Mouse (Mus musculus) forebrain, embryonic 15.5 days (tissue): ENCODE measurements around the gene Gm45062. TPM values are rescaled to one million over a fixed set of nuclear protein-coding genes. Genes with fewer than 3 reads are reported as not detected.

Experiments used
- ATAC-seq: fragments of 200-750 bp; cut with Nextera tagmentation; replicated peaks from 2 replicates; pipeline ENCODE4 v1.8.0; 2017; ENCODE audit warnings: mild to moderate bottlenecking, moderate TSS enrichment, moderate library complexity
- H3K27ac ChIP-seq: fragments of 300-500 bp; sonication (generic); replicated peaks from 2 replicates; pipeline ENCODE4 v1.5.1; 2015; ENCODE audit warnings: mild to moderate bottlenecking, inconsistent platforms
- H3K27me3 ChIP-seq: fragments of 300-500 bp; sonication (generic); 2 replicates; pipeline ENCODE4 v1.6.1; 2015; ENCODE audit warnings: inconsistent platforms
- H3K36me3 ChIP-seq: fragments of 300-500 bp; sonication (generic); 2 replicates; pipeline ENCODE4 v1.6.1; 2015; ENCODE audit warnings: mild to moderate bottlenecking, inconsistent platforms
- H3K4me1 ChIP-seq: fragments of 300-500 bp; sonication (generic); 2 replicates; pipeline ENCODE4 v1.6.1; 2015; ENCODE audit warnings: inconsistent platforms
- H3K4me2 ChIP-seq: fragments of 300-500 bp; sonication (generic); replicated peaks from 2 replicates; pipeline ENCODE4 v1.6.1; 2015; ENCODE audit warnings: mild to moderate bottlenecking, inconsistent platforms
- H3K4me3 ChIP-seq: fragments of 300-500 bp; sonication (generic); 2 replicates; pipeline ENCODE4 v1.5.1; 2015; ENCODE audit warnings: mild to moderate bottlenecking, inconsistent platforms
- H3K9ac ChIP-seq: fragments of 300-500 bp; sonication (generic); replicated peaks from 2 replicates; pipeline ENCODE4 v1.6.1; 2015; ENCODE audit warnings: mild to moderate bottlenecking, inconsistent platforms
- H3K9me3 ChIP-seq: fragments of 300-500 bp; sonication (generic); 2 replicates; pipeline ENCODE4 v1.6.1; 2016; ENCODE audit warnings: inconsistent platforms
- WGBS: fragments of 180-500 bp; shearing (Covaris S2); methylation state at CpG from one replicate; pipeline ENCODE4 v1.1.7; 2015; ENCODE audit warnings: mixed read lengths; 5-methylcytosine and 5-hydroxymethylcytosine counted together
- polyA plus RNA-seq: library from polyadenylated mRNA; unstranded; fragments of >200 nt; fragmentation: Nextera tagmentation; extraction: Ambion mirVana; gene quantifications from 2 replicates; pipeline ENCODE4 v1.2.1, GENCODE M21; 2015

The Gm45062 gene
- polyA plus RNA-seq, 1 experiment from 2014 or later, result 21.8 TPM

DNA sequence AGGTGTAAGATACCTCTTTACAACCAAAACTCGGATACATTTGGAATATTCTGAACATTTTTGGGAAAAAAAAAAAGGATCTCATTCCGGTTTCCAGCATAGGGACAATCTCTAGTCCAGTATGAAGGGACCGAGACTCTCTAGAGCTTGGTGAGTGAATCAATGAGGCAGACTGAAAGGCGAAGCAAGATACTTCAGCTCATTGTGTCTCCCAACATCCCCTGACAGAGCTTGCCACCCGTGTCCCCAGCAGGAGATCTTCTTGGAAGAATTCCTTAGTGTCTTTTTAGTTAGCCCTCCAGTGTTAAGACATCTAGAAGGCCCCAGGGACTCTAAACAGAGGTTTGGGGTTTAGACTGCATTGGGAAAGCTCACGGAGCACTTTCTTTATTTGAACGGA lies 230.0 kb downstream of the Gm45062 start:
- Histone ChIP-seq H3K27me3 (no peaks in the 10 kb centered on the region), H3K4me3 (no peak overlapping the region), H3K36me3 (no peaks in the 10 kb centered on the region), H3K4me2 (no peak overlapping the region), H3K4me1 (peaks cover 14% of the 10 kb centered on the region), H3K27ac (no peak overlapping the region), H3K9me3 (no peaks in the 10 kb centered on the region), H3K9ac (no peak overlapping the region)
- ATAC-seq, result no peak
- WGBS, result 69% methylated on average over 7 of the region's 7 CpGs

DNA sequence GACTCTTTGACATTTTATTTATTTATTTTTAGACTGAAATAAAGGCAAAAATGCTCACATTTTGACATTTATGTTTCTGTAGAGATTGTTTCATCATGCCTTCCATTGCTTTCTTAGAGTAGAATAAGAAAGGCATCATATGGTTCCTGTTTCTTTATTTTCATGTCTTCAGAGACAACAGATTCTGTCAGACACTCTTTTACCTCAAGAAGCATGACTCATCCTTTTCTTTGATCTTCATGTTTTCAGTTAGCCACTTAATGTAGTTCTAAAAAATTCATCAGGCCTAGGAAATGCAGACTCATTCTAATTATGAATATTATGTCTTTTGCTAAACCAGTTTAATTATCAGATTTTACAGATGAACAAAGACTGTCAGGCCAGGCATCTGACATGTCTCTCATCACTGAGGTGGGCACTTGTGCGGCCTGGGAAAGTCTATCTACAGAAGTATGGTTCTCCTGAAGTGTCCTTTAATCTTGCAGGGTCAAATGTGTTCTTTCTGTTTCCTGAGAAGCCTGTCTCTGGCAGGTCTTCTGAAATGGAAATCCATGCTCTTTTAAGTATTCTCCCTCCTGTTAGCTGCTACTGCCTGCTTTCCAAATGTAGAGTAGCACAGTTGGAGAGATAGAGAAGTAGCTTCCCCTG lies 230.8 kb downstream of the Gm45062 start:
- 92% methylated on average over 1 of the region's 1 CpGs for WGBS
- H3K9ac ChIP-seq, result no peak overlapping the region
- no peak overlapping the region for H3K4me3 ChIP-seq
- H3K4me1 ChIP-seq, result peaks cover 14% of the 10 kb centered on the region
- H3K27me3 ChIP-seq, result no peaks in the 10 kb centered on the region
- no peak overlapping the region for H3K4me2 ChIP-seq
- no peaks in the 10 kb centered on the region for H3K36me3 ChIP-seq
- no peaks in the 10 kb centered on the region for H3K9me3 ChIP-seq
- ATAC-seq, result no peak
- H3K27ac ChIP-seq, result no peak overlapping the region

GRCm38 (mm10) chr6:8492248-8492647 lies 233.0 kb downstream of the Gm45062 start:
- Histone ChIP-seq H3K4me2 (no peak overlapping the region), H3K9ac (no peak overlapping the region), H3K4me3 (no peak overlapping the region), H3K9me3 (no peaks in the 10 kb centered on the region), H3K36me3 (no peaks in the 10 kb centered on the region), H3K27ac (no peak overlapping the region), H3K27me3 (no peaks in the 10 kb centered on the region), H3K4me1 (peaks cover 5% of the 10 kb centered on the region)
- WGBS, result 96% methylated on average over 3 of the region's 3 CpGs
- no peak for ATAC-seq

- no peak overlapping the region for H3K9ac ChIP-seq
- H3K4me3 ChIP-seq, result no peak overlapping the region
- ATAC-seq, result no peak
- WGBS, result 87% methylated on average over 5 of the region's 5 CpGs
- no peaks in the 10 kb centered on the region for H3K4me1 ChIP-seq
- no peaks in the 10 kb centered on the region for H3K27me3 ChIP-seq
- H3K27ac ChIP-seq, result no peak overlapping the region
- no peaks in the 10 kb centered on the region for H3K36me3 ChIP-seq
- H3K9me3 ChIP-seq, result no peaks in the 10 kb centered on the region
- H3K4me2 ChIP-seq, result no peak overlapping the region
Observed at GRCm38 (mm10) chr6:8495109-8495826, 236.0 kb downstream of the Gm45062 start.

GRCm38 (mm10) chr6:8495827-8496222 lies 236.6 kb downstream of the Gm45062 start:
- H3K4me3 ChIP-seq, result no peak overlapping the region
- H3K9ac ChIP-seq, result no peak overlapping the region
- H3K9me3 ChIP-seq, result no peaks in the 10 kb centered on the region
- H3K4me1 ChIP-seq, result no peaks in the 10 kb centered on the region
- H3K27ac ChIP-seq, result no peak overlapping the region
- no peaks in the 10 kb centered on the region for H3K27me3 ChIP-seq
- H3K36me3 ChIP-seq, result no peaks in the 10 kb centered on the region
- no peak overlapping the region for H3K4me2 ChIP-seq
- 78% methylated on average over 4 of the region's 4 CpGs for WGBS
- ATAC-seq, result no peak

- Histone ChIP-seq H3K9me3 (no peaks in the 10 kb centered on the region), H3K4me2 (no peak overlapping the region), H3K9ac (no peak overlapping the region), H3K36me3 (no peaks in the 10 kb centered on the region), H3K4me1 (no peaks in the 10 kb centered on the region), H3K27ac (no peak overlapping the region), H3K4me3 (no peak overlapping the region), H3K27me3 (no peaks in the 10 kb centered on the region)
- WGBS, result 78% methylated on average over 6 of the region's 6 CpGs
- ATAC-seq, result no peak
Observed at GRCm38 (mm10) chr6:8497234-8497867, 238.1 kb downstream of the Gm45062 start.

DNA sequence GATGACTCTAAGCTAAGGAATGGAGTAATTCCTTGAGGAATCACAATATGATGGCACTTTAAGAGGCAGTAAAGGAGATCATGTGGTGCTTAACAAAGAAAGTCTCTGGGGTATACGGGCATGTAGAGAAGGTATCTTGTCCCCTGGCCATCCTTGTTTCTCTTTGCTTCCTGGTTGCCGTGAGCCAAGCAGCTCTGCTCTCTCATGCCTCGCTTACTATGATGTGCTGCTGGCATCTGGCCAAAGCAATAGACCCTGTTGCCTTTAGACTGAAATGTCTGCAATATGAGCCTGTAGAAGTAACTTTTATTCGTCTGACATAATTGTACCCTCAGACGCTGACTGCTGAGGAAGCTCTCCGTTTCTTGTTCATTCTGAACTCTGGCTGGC lies 238.6 kb downstream of the Gm45062 start:
- 56% methylated on average over 6 of the region's 6 CpGs for WGBS
- Histone ChIP-seq H3K27me3 (no peaks in the 10 kb centered on the region), H3K4me1 (no peaks in the 10 kb centered on the region), H3K36me3 (no peaks in the 10 kb centered on the region), H3K9ac (no peak overlapping the region), H3K27ac (no peak overlapping the region), H3K4me3 (no peak overlapping the region), H3K4me2 (no peak overlapping the region), H3K9me3 (no peaks in the 10 kb centered on the region)
- no peak for ATAC-seq

GRCm38 (mm10) chr6:8498961-8499360 lies 239.7 kb downstream of the Gm45062 start:
- Histone ChIP-seq H3K27me3 (no peaks in the 10 kb centered on the region), H3K4me3 (no peak overlapping the region), H3K27ac (no peak overlapping the region), H3K9ac (no peak overlapping the region), H3K4me2 (no peak overlapping the region), H3K36me3 (no peaks in the 10 kb centered on the region), H3K4me1 (no peaks in the 10 kb centered on the region), H3K9me3 (no peaks in the 10 kb centered on the region)
- WGBS, result 88% methylated on average over 3 of the region's 3 CpGs
- no peak for ATAC-seq

DNA sequence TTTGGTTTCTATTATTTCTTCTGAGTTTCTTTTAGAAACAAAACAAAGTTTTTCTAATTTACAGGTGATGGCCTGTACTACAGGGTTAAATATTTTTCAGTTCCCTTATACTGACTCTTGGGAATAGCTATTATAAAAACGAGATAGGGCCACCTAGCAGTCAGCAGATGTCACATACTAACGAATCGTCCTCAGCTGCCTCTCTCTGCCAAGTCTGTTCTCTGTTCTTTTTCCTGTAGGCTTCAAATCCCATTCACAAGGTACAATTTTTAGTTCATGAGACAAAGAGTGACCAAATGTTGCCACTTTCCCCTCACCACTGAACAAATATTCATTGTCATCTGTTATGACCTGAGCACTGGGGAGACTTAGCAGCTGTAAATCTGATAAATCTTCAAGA lies 244.7 kb downstream of the Gm45062 start:
- WGBS, result 13% methylated on average over 3 of the region's 3 CpGs
- H3K9me3 ChIP-seq, result no peaks in the 10 kb centered on the region

GRCm38 (mm10) chr6:8504521-8505228 lies 245.4 kb downstream of the Gm45062 start:
- ATAC-seq, result no peak
- WGBS, result 87% methylated on average over 6 of the region's 6 CpGs
- H3K9me3 ChIP-seq, result no peaks in the 10 kb centered on the region

More for the DNA sequence above, 244.7 kb downstream of the Gm45062 start:
- no peak overlapping the region for H3K9ac ChIP-seq
- no peaks in the 10 kb centered on the region for H3K27me3 ChIP-seq
- H3K27ac ChIP-seq, result no peak overlapping the region
- peaks cover 5% of the 10 kb centered on the region; the same call in 1 of the 2 replicates for H3K4me1 ChIP-seq
- no peak overlapping the region for H3K4me2 ChIP-seq
- no peak overlapping the region for H3K4me3 ChIP-seq
- H3K36me3 ChIP-seq, result no peaks in the 10 kb centered on the region
- no peak for ATAC-seq

GRCm38 (mm10) chr6:8506631-8507030 lies 247.4 kb downstream of the Gm45062 start:
- H3K36me3 ChIP-seq, result no peaks in the 10 kb centered on the region
- H3K4me3 ChIP-seq, result no peak overlapping the region
- peaks cover 16% of the 10 kb centered on the region for H3K4me1 ChIP-seq
- no peak overlapping the region for H3K9ac ChIP-seq
- no peak for ATAC-seq
- H3K27ac ChIP-seq, result no peak overlapping the region
- H3K9me3 ChIP-seq, result no peaks in the 10 kb centered on the region
- no peak overlapping the region for H3K4me2 ChIP-seq
- no peaks in the 10 kb centered on the region for H3K27me3 ChIP-seq

More at GRCm38 (mm10) chr6:8504521-8505228, 245.4 kb downstream of the Gm45062 start:
- Histone ChIP-seq H3K27ac (no peak overlapping the region), H3K27me3 (no peaks in the 10 kb centered on the region), H3K4me1 (peaks cover 5% of the 10 kb centered on the region; the same call in 1 of the 2 replicates), H3K4me2 (no peak overlapping the region), H3K9ac (no peak overlapping the region), H3K4me3 (no peak overlapping the region), H3K36me3 (no peaks in the 10 kb centered on the region)
